Comparison of ENCODE assay signal across 27 mouse cellular contexts in the genomic region with DNA sequence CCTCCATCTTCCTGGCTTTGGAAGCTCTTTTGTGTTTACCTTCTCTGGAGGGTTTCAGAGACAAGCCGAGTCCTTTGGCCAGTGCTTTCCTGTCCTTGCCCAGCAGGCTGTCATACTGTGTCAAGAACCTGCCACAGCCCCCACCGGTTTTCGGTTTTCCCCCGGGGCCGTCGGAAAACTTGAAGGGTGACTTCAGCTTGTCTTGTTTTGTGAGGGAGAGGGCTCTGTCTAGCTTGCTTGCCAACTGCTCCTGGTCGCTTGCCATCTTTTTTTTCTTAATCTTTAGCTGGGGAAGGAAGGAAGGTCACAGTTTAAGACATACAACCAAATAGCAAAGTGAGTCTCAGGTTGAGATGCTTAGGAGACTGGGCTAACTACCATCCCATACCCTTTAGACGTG. TPM values are rescaled to one million over a fixed set of nuclear protein-coding genes. Genes with fewer than 3 reads are reported as not detected.
A peak's percentile ranks its signal among the peaks of the same experiment; 100 is the strongest.
DNase-seq lines count a peak whose midpoint lies in the region; ATAC-seq lines count a peak whose summit lies in the region.
"Had no signal": no experiment of that assay in that cellular context is flagged by ENCODE, and none has a peak within 500 bp of the region (broad histone marks: within the 10 kb centered on the region; RNA-seq: fewer than 3 reads in every experiment).

No protein-coding gene starts in this region.

- DNase-seq in cerebellum, postnatal 14 days, result peak; percentile 31 to 50
- no peak for DNase-seq in cerebellum, postnatal 4 days (ENCODE audit: low spot score in 2 of 2)
- DNase-seq in hindbrain, embryonic 14.5 days (ENCODE audit: low spot score), result no peak
- peak; percentile 27 for DNase-seq in lung, postnatal 10 days
- DNase-seq in lung, postnatal 25 days (ENCODE audit: low spot score), result no peak
- DNase-seq: adrenal gland, postnatal 10 days; heart, postnatal 10 days; kidney, adult 2 months; kidney, postnatal 36 days; layer of hippocampus, postnatal 36 days; liver; lung, adult 2 months; lung, postnatal 14 days; retina, postnatal 1 day; right cerebral cortex, postnatal 14 days; thymus, adult 18-20 months; thymus, postnatal 25 days had no signal

- no peak overlapping the region for H3K4me2 ChIP-seq in hindbrain, embryonic 15.5 days
- no peak overlapping the region for H3K4me2 ChIP-seq in hindbrain, embryonic 14.5 days (replicated peaks)
- no peak overlapping the region for H3K4me2 ChIP-seq in neural tube, embryonic 15.5 days
- H3K4me2 ChIP-seq: forebrain, embryonic 13.5 days; heart, embryonic 13.5 days; intestine, embryonic 15.5 days; midbrain, embryonic 11.5 days had no signal

- 77% methylated on average over 8 of the region's 8 CpGs for WGBS in hindbrain, embryonic 15.5 days
- 82% methylated on average over 8 of the region's 8 CpGs for WGBS in hindbrain, embryonic 14.5 days
- WGBS in neural tube, embryonic 15.5 days, result 82% methylated on average over 8 of the region's 8 CpGs

- peak overlapping the region; percentile 85; the same call in 1 of the 2 replicates for H3K27ac ChIP-seq in hindbrain, embryonic 15.5 days (replicated peaks)
- no peak overlapping the region for H3K27ac ChIP-seq in hindbrain, embryonic 14.5 days
- H3K27ac ChIP-seq in neural tube, embryonic 15.5 days (replicated peaks), result peak overlapping the region; percentile 86; the same call in 1 of the 2 replicates
- H3K27ac ChIP-seq: heart, embryonic 13.5 days; intestine, embryonic 15.5 days; liver, embryonic 14.5 days had no signal

- H3K9me3 ChIP-seq in hindbrain, embryonic 15.5 days, result no peaks in the 10 kb centered on the region
- H3K9me3 ChIP-seq in hindbrain, embryonic 14.5 days (ENCODE audit: control insufficient read depth, low read length), result no peaks in the 10 kb centered on the region
- no peaks in the 10 kb centered on the region for H3K9me3 ChIP-seq in neural tube, embryonic 15.5 days (replicated peaks)
- H3K9me3 ChIP-seq: forebrain, embryonic 13.5 days; G1E; heart, embryonic 13.5 days; intestine, embryonic 15.5 days had no signal

- no peak overlapping the region for H3K4me3 ChIP-seq in hindbrain, embryonic 15.5 days
- H3K4me3 ChIP-seq in hindbrain, embryonic 14.5 days (replicated peaks; ENCODE audit: low read length), result no peak overlapping the region
- H3K4me3 ChIP-seq in neural tube, embryonic 15.5 days (replicated peaks), result no peak overlapping the region
- H3K4me3 ChIP-seq: erythroblast, embryonic 14.5 days; forebrain, embryonic 13.5 days; heart, embryonic 13.5 days; intestine, embryonic 15.5 days; myocyte had no signal

- H3K9ac ChIP-seq in hindbrain, embryonic 15.5 days, result no peak overlapping the region
- H3K9ac ChIP-seq in hindbrain, embryonic 14.5 days, result no peak overlapping the region
- H3K9ac ChIP-seq in neural tube, embryonic 15.5 days (replicated peaks), result no peak overlapping the region
- H3K9ac ChIP-seq: forebrain, embryonic 13.5 days; heart, embryonic 13.5 days; intestine, embryonic 15.5 days; liver, embryonic 14.5 days had no signal

- no peak for ATAC-seq in hindbrain, embryonic 15.5 days (ENCODE audit: low FRiP score, low read depth)
- ATAC-seq in hindbrain, embryonic 14.5 days (ENCODE audit: low FRiP score), result no peak
- no peak for ATAC-seq in neural tube, embryonic 15.5 days (ENCODE audit: low FRiP score)
- ATAC-seq: intestine, embryonic 15.5 days had no signal

- H3K4me1 ChIP-seq in hindbrain, embryonic 15.5 days (replicated peaks), result peaks cover 44% of the 10 kb centered on the region
- H3K4me1 ChIP-seq in hindbrain, embryonic 14.5 days (replicated peaks; ENCODE audit: control insufficient read depth, insufficient read depth, low read length), result peaks cover 24% of the 10 kb centered on the region
- peaks cover 30% of the 10 kb centered on the region for H3K4me1 ChIP-seq in neural tube, embryonic 15.5 days
- H3K4me1 ChIP-seq: heart, embryonic 13.5 days; intestine, embryonic 15.5 days had no signal

- H3K36me3 ChIP-seq in hindbrain, embryonic 15.5 days, result peaks cover 58% of the 10 kb centered on the region
- peaks cover 98% of the 10 kb centered on the region for H3K36me3 ChIP-seq in hindbrain, embryonic 14.5 days (replicated peaks; ENCODE audit: control insufficient read depth, insufficient read depth)
- H3K36me3 ChIP-seq in neural tube, embryonic 15.5 days, result peaks cover 86% of the 10 kb centered on the region

- H3K27me3 ChIP-seq in hindbrain, embryonic 15.5 days, result no peaks in the 10 kb centered on the region
- no peaks in the 10 kb centered on the region for H3K27me3 ChIP-seq in hindbrain, embryonic 14.5 days (ENCODE audit: control insufficient read depth, insufficient read depth, low read length)
- no peaks in the 10 kb centered on the region for H3K27me3 ChIP-seq in neural tube, embryonic 15.5 days (replicated peaks)
- H3K27me3 ChIP-seq: forebrain, embryonic 13.5 days; heart, embryonic 13.5 days; intestine, embryonic 15.5 days had no signal

RNA-seq across cellular contexts. Expression of gene Tnrc18, which starts 57.7 kb away (rescaled TPM):
- 32.7 and 33.8 TPM in 2 replicates for polyA plus RNA-seq in hindbrain, embryonic 15.5 days (2015; fragmentation: Nextera tagmentation; extraction: Ambion mirVana)
- 34.1 and 38.9 TPM in 2 replicates for polyA plus RNA-seq in hindbrain, embryonic 14.5 days (2014; fragmentation: Nextera tagmentation; extraction: Ambion mirVana)
- 22.5 and 26.0 TPM in 2 replicates for polyA plus RNA-seq in neural tube, embryonic 15.5 days (2015; fragmentation: Nextera tagmentation; extraction: Ambion mirVana)

Comparison
In these comparisons a context has a peak if more than half of its experiments do, and no peak if none do; other contexts are left out.
1. DNase-seq: peak in cerebellum, postnatal 14 days (2 of 2) and lung, postnatal 10 days (single experiment); none in cerebellum, postnatal 4 days (0 of 2), hindbrain, embryonic 14.5 days (single experiment) and lung, postnatal 25 days (single experiment).